Mouse (Mus musculus): ENCODE measurements around the gene Lin9. TPM values are rescaled to one million over a fixed set of nuclear protein-coding genes. Genes with fewer than 3 reads are reported as not detected.
A peak's percentile ranks its signal among the peaks of the same experiment; 100 is the strongest.

Lin9 gene
- polyA plus RNA-seq, 1 experiment, result 17.6 TPM

DNA sequence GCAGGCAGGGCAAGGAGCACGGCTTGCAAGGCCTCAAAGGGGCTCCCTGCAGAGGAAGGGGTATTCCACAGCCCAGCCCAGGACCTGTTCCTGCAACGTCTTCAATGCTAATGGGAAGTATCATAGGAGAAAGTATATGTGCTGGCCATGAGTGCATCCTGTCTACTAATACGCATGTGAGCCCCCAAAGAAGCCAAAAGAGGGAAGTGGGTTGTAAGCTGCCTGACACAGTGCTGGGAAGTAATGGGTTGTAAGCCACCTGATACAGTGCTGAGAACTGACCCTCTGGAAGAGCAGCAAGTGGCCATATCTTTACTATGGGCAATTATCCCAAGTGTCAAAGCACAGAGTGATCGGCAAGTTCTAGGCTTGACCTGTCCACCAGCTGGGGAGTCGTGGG, 57.1 kb downstream of the Lin9 start:
- Histone ChIP-seq H3K4me3 (ENCODE audit: insufficient read depth, low read length) (no peak overlapping the region), H3K27ac (ENCODE audit: insufficient read depth, low read length) (no peak overlapping the region), H3K4me1 (ENCODE audit: control insufficient read depth, insufficient read depth, low read length) (no peaks in the 10 kb centered on the region)
- no peak for TF ChIP-seq POLR2A (IDR thresholded peaks at IDR 0.05; ENCODE audit: low read depth, low read length)
- no peak for TF ChIP-seq CTCF (IDR thresholded peaks at IDR 0.05; ENCODE audit: borderline replicate concordance, insufficient read depth, low read length)

DNA sequence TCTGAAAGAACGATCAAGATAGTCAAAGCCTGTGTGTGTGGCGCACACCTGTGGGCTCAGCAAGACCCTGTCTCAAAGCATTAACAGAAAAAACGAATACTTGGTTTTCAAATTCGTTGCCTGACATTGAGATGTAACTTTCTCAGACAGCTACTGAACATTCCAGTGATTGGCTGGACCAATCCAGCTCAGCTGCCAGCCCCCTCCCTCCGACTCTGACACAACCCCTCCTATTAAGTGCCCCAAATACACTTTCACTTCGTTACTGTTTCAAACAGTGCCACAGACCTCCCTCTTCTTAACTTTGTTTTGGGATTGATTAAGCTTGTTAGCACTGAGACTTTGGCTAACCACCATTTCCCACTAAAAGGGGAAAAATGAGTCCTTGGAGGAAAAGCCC, 62.5 kb downstream of the Lin9 start:
- TF ChIP-seq CTCF (IDR thresholded peaks at IDR 0.05; ENCODE audit: borderline replicate concordance, insufficient read depth, low read length) (no peak), POLR2A (IDR thresholded peaks at IDR 0.05; ENCODE audit: low read depth, low read length) (no peak)
- H3K4me1 ChIP-seq (ENCODE audit: control insufficient read depth, insufficient read depth, low read length), result peaks cover 4% of the 10 kb centered on the region; the same call in 1 of the 2 replicates
- H3K27ac ChIP-seq (ENCODE audit: insufficient read depth, low read length), result no peak overlapping the region
- peak overlapping the region; percentile 35 for H3K4me3 ChIP-seq (ENCODE audit: insufficient read depth, low read length)

DNA sequence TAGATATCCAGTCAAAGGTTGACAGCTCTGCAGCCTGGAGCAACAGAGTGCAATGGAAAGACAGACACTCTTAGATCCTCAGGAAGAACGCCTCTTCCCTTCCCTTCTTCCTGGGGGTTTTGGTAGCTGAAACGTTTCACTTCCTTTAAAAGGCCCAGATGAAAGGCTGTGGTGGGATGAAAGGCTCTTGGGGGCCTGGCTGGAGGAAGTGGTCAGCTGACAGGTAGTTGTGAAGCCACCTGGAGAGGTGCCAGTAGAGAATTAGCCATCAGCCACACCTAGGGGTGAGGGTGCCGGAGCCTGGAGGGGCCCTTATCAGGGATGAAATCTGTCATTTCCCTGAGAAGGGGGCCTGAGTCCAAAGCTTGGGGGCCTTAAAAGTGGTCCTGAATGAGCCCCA, 66.4 kb downstream of the Lin9 start:
- no peak for TF ChIP-seq CTCF (IDR thresholded peaks at IDR 0.05; ENCODE audit: borderline replicate concordance, insufficient read depth, low read length)
- no peak for TF ChIP-seq POLR2A (IDR thresholded peaks at IDR 0.05; ENCODE audit: low read depth, low read length)
- Histone ChIP-seq H3K27ac (ENCODE audit: insufficient read depth, low read length) (no peak overlapping the region), H3K4me1 (ENCODE audit: control insufficient read depth, insufficient read depth, low read length) (peaks cover 4% of the 10 kb centered on the region; the same call in 1 of the 2 replicates), H3K4me3 (ENCODE audit: insufficient read depth, low read length) (no peak overlapping the region)

DNA sequence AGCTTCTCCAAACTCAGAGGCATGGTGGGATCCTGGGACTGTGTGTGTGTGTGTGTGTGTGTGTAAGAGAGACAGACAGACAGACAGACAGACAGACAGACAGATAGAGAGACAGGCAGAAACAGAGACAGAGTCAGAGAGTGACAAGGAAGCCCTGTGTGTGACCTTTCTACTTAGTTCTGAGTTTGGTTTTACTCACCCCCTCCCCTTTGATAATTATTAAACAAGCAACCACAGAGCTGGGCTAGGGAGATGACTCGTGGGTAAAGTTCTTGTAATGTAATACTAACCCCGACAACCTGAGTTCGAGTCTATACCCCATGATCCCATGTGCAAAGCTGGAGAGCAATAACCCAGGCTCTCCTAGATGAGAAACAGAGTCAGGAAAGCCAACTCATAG, 66.9 kb downstream of the Lin9 start:
- TF ChIP-seq CTCF (IDR thresholded peaks at IDR 0.05; ENCODE audit: borderline replicate concordance, insufficient read depth, low read length) (no peak), POLR2A (IDR thresholded peaks at IDR 0.05; ENCODE audit: low read depth, low read length) (no peak)
- Histone ChIP-seq H3K4me3 (ENCODE audit: insufficient read depth, low read length) (no peak overlapping the region), H3K27ac (ENCODE audit: insufficient read depth, low read length) (no peak overlapping the region), H3K4me1 (ENCODE audit: control insufficient read depth, insufficient read depth, low read length) (peaks cover 4% of the 10 kb centered on the region; the same call in 1 of the 2 replicates)

- no peak overlapping the region for H3K27ac ChIP-seq (ENCODE audit: insufficient read depth, low read length)
- H3K4me3 ChIP-seq (ENCODE audit: insufficient read depth, low read length), result no peak overlapping the region
- H3K4me1 ChIP-seq (ENCODE audit: control insufficient read depth, insufficient read depth, low read length), result peaks cover 2% of the 10 kb centered on the region; the same call in 1 of the 2 replicates
- TF ChIP-seq POLR2A (IDR thresholded peaks at IDR 0.05; ENCODE audit: low read depth, low read length), result no peak
- TF ChIP-seq CTCF (IDR thresholded peaks at IDR 0.05; ENCODE audit: borderline replicate concordance, insufficient read depth, low read length), result no peak
These were observed 68.2 kb downstream of the Lin9 start for GRCm38 (mm10) chr1:180708935-180709776.

GRCm38 (mm10) chr1:180718756-180719155, 77.8 kb downstream of the Lin9 start:
- Histone ChIP-seq H3K4me1 (ENCODE audit: control insufficient read depth, insufficient read depth, low read length) (no peaks in the 10 kb centered on the region), H3K27ac (ENCODE audit: insufficient read depth, low read length) (no peak overlapping the region), H3K4me3 (ENCODE audit: insufficient read depth, low read length) (no peak overlapping the region)
- no peak for TF ChIP-seq POLR2A (IDR thresholded peaks at IDR 0.05; ENCODE audit: low read depth, low read length)
- TF ChIP-seq CTCF (IDR thresholded peaks at IDR 0.05; ENCODE audit: borderline replicate concordance, insufficient read depth, low read length), result no peak

- no peak overlapping the region for H3K4me3 ChIP-seq (ENCODE audit: insufficient read depth, low read length)
- no peaks in the 10 kb centered on the region for H3K4me1 ChIP-seq (ENCODE audit: control insufficient read depth, insufficient read depth, low read length)
- TF ChIP-seq POLR2A (IDR thresholded peaks at IDR 0.05; ENCODE audit: low read depth, low read length), result no peak
- no peak for TF ChIP-seq CTCF (IDR thresholded peaks at IDR 0.05; ENCODE audit: borderline replicate concordance, insufficient read depth, low read length)
- H3K27ac ChIP-seq (ENCODE audit: insufficient read depth, low read length), result no peak overlapping the region
These were observed 78.5 kb downstream of the Lin9 start for GRCm38 (mm10) chr1:180719483-180719882.

DNA sequence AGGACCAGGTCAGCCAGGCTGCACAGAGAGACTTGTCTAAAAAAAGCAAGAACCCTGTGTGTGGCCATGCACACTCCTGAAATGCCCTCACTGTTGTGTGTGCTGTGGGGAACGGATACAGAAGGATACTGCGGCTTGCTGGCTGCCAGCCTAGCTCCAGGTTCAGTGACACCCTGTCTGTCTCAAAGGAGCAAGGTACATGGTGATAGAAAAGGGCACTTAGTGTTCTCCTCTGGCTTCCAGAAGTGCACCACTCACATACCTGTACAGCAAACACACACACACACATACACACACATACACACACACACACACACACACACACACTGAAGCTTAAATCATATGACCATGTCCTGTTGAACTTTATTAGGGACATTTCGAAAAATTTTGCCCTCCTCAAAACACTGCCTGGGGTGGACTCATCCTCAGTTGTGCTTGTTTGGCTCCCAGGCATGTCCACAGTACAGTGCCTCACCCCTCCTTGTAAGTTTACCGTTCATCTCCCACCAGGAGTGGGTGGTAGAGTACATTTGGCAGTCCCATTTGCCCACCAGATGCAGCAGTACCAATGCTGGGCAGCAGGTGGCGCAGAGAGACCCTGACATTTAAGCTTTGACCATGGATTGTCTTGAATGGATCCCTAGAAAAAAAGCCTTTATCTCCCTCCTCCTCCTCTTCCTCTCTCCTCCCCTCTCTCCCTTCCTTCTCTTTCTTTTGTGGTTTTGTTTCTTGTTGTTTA, 79.2 kb downstream of the Lin9 start:
- TF ChIP-seq CTCF (IDR thresholded peaks at IDR 0.05; ENCODE audit: borderline replicate concordance, insufficient read depth, low read length) (peak; percentile 94), POLR2A (IDR thresholded peaks at IDR 0.05; ENCODE audit: low read depth, low read length) (no peak)
- H3K4me3 ChIP-seq (ENCODE audit: insufficient read depth, low read length), result no peak overlapping the region
- no peaks in the 10 kb centered on the region for H3K4me1 ChIP-seq (ENCODE audit: control insufficient read depth, insufficient read depth, low read length)
- H3K27ac ChIP-seq (ENCODE audit: insufficient read depth, low read length), result no peak overlapping the region

DNA sequence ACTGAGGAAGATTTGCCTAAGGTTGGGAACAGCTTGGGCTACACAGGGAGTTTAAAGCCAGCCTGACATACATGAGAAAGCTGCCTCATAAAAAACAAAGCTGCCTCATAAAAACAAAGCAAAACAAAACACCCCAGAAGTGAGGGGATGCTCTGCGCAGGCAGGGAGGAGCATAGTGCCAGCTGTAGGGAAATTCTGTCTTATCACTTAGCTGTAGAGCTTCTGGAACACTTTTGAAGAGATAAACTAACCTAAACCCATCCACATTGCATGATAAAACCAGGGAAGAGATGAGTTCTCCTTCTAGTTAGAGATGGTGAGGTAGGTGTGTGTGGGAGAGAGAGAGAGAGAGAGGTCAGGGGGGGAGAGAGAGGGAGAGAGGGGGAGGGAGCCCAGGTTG, 81.7 kb downstream of the Lin9 start:
- no peak overlapping the region for H3K4me3 ChIP-seq (ENCODE audit: insufficient read depth, low read length)
- H3K27ac ChIP-seq (ENCODE audit: insufficient read depth, low read length), result no peak overlapping the region
- TF ChIP-seq POLR2A (IDR thresholded peaks at IDR 0.05; ENCODE audit: low read depth, low read length), result no peak
- TF ChIP-seq CTCF (IDR thresholded peaks at IDR 0.05; ENCODE audit: borderline replicate concordance, insufficient read depth, low read length), result no peak
- no peaks in the 10 kb centered on the region for H3K4me1 ChIP-seq (ENCODE audit: control insufficient read depth, insufficient read depth, low read length)

Data from embryonic fibroblast, embryonic 13.5 days (primary cell).